Mouse (Mus musculus) midbrain, embryonic 15.5 days (tissue): ENCODE data around the gene Btaf1. TPM values are rescaled to one million over a fixed set of nuclear protein-coding genes. Genes with fewer than 3 reads are reported as not detected.

ENCODE experiments used
- ATAC-seq: fragments of 200-750 bp; cut with Nextera tagmentation; replicated peaks from 2 replicates; pipeline ENCODE4 v1.8.0; 2017; ENCODE audit warnings: moderate TSS enrichment
- H3K27ac ChIP-seq: fragments of 300-500 bp; sonication (generic); 2 replicates; pipeline ENCODE4 v1.5.1; 2015; ENCODE audit warnings: mild to moderate bottlenecking, inconsistent platforms
- H3K27me3 ChIP-seq: fragments of 300-500 bp; sonication (generic); replicated peaks from 2 replicates; pipeline ENCODE4 v1.6.1; 2015; ENCODE audit warnings: inconsistent platforms
- H3K36me3 ChIP-seq: fragments of 300-500 bp; sonication (generic); replicated peaks from 2 replicates; pipeline ENCODE4 v1.6.1; 2015; ENCODE audit warnings: inconsistent platforms
- H3K4me1 ChIP-seq: fragments of 300-500 bp; sonication (generic); 2 replicates; pipeline ENCODE4 v1.6.1; 2015; ENCODE audit warnings: inconsistent platforms
- H3K4me2 ChIP-seq: fragments of 300-500 bp; sonication (generic); 2 replicates; pipeline ENCODE4 v1.6.1; 2015; ENCODE audit warnings: inconsistent platforms, mild to moderate bottlenecking, moderate library complexity
- H3K4me3 ChIP-seq: fragments of 300-500 bp; sonication (generic); 2 replicates; pipeline ENCODE4 v1.5.1; 2015; ENCODE audit warnings: mild to moderate bottlenecking, inconsistent platforms
- H3K9ac ChIP-seq: fragments of 300-500 bp; sonication (generic); 2 replicates; pipeline ENCODE4 v1.6.1; 2015; ENCODE audit warnings: mild to moderate bottlenecking, inconsistent platforms
- H3K9me3 ChIP-seq: fragments of 300-500 bp; sonication (generic); 2 replicates; pipeline ENCODE4 v1.6.1; 2016; ENCODE audit warnings: inconsistent platforms
- WGBS: fragments of 180-500 bp; shearing (Covaris S2); methylation state at CpG from one replicate; pipeline ENCODE4 v1.1.7; 2015; ENCODE audit warnings: mixed read lengths; 5-methylcytosine and 5-hydroxymethylcytosine counted together
- polyA plus RNA-seq: library from polyadenylated mRNA; unstranded; fragments of >200 nt; fragmentation: Nextera tagmentation; extraction: Ambion mirVana; gene quantifications from 2 replicates; pipeline ENCODE4 v1.2.1, GENCODE M21; 2015

Gene Btaf1
- polyA plus RNA-seq, result 9.3 and 10.2 TPM in 2 replicates

GRCm38 (mm10) chr19:36925671-36926552 lies at the start of gene Btaf1:
TSS of gene Btaf1 (plus strand) at chr19:36926079.
- peak; percentile 98 for ATAC-seq
- H3K27me3 ChIP-seq, result no peaks in the 10 kb centered on the region
- H3K4me1 ChIP-seq, result peaks cover 26% of the 10 kb centered on the region
- peak within 1 kb of the TSS; percentile 92 for H3K27ac ChIP-seq
- under 1% methylated on average over 84 of the region's 98 CpGs for WGBS
- H3K4me3 ChIP-seq, result peak within 1 kb of the TSS; percentile 95
- peak within 1 kb of the TSS; percentile 92 for H3K9ac ChIP-seq
- H3K36me3 ChIP-seq, result no peaks in the 10 kb centered on the region
- H3K9me3 ChIP-seq, result no peaks in the 10 kb centered on the region
- H3K4me2 ChIP-seq, result peak within 1 kb of the TSS; percentile 74

- no peak for ATAC-seq
- Histone ChIP-seq H3K4me3 (no peak overlapping the region), H3K4me2 (no peak overlapping the region), H3K4me1 (no peaks in the 10 kb centered on the region), H3K9ac (no peak overlapping the region), H3K27me3 (no peaks in the 10 kb centered on the region), H3K9me3 (no peaks in the 10 kb centered on the region), H3K36me3 (peaks cover 67% of the 10 kb centered on the region), H3K27ac (no peak overlapping the region)
Measured at GRCm38 (mm10) chr19:36877329-36877728, 48.5 kb upstream of the Btaf1 start.

- H3K27ac ChIP-seq, result no peak overlapping the region
- no peak for ATAC-seq
- peaks cover 61% of the 10 kb centered on the region for H3K36me3 ChIP-seq
- H3K9ac ChIP-seq, result no peak overlapping the region
- no peaks in the 10 kb centered on the region for H3K27me3 ChIP-seq
- H3K4me3 ChIP-seq, result no peak overlapping the region
- no peaks in the 10 kb centered on the region for H3K4me1 ChIP-seq
- H3K9me3 ChIP-seq, result no peaks in the 10 kb centered on the region
- WGBS, result 79% methylated on average over 11 of the region's 11 CpGs
- H3K4me2 ChIP-seq, result no peak overlapping the region
Measured at GRCm38 (mm10) chr19:36878743-36879495, 47.0 kb upstream of the Btaf1 start.

- Histone ChIP-seq H3K4me1 (no peaks in the 10 kb centered on the region), H3K27ac (no peak overlapping the region), H3K27me3 (no peaks in the 10 kb centered on the region), H3K4me2 (no peak overlapping the region), H3K4me3 (no peak overlapping the region), H3K9ac (no peak overlapping the region), H3K36me3 (peaks cover 60% of the 10 kb centered on the region), H3K9me3 (no peaks in the 10 kb centered on the region)
- ATAC-seq, result no peak
- 76% methylated on average over 6 of the region's 6 CpGs for WGBS
Measured at GRCm38 (mm10) chr19:36883119-36883518, 42.8 kb upstream of the Btaf1 start.

GRCm38 (mm10) chr19:36886316-36886715 lies 39.6 kb upstream of the Btaf1 start:
- no peak overlapping the region for H3K4me2 ChIP-seq
- WGBS, result 78% methylated on average over 2 of the region's 2 CpGs
- H3K9me3 ChIP-seq, result no peaks in the 10 kb centered on the region
- no peak overlapping the region for H3K27ac ChIP-seq
- no peaks in the 10 kb centered on the region for H3K27me3 ChIP-seq
- no peaks in the 10 kb centered on the region for H3K4me1 ChIP-seq
- H3K4me3 ChIP-seq, result no peak overlapping the region
- no peak overlapping the region for H3K9ac ChIP-seq
- peaks cover 62% of the 10 kb centered on the region for H3K36me3 ChIP-seq
- ATAC-seq, result no peak

GRCm38 (mm10) chr19:36887706-36888105 lies 38.2 kb upstream of the Btaf1 start:
- Histone ChIP-seq H3K36me3 (peaks cover 57% of the 10 kb centered on the region), H3K4me3 (no peak overlapping the region), H3K4me1 (no peaks in the 10 kb centered on the region), H3K27ac (no peak overlapping the region), H3K9me3 (no peaks in the 10 kb centered on the region), H3K9ac (no peak overlapping the region), H3K4me2 (no peak overlapping the region), H3K27me3 (no peaks in the 10 kb centered on the region)
- ATAC-seq, result no peak
- 50% methylated on average over 3 of the region's 3 CpGs for WGBS

GRCm38 (mm10) chr19:36891746-36892145 lies 34.1 kb upstream of the Btaf1 start:
- Histone ChIP-seq H3K27ac (no peak overlapping the region), H3K27me3 (no peaks in the 10 kb centered on the region), H3K4me1 (peaks cover 7% of the 10 kb centered on the region), H3K9me3 (no peaks in the 10 kb centered on the region), H3K36me3 (peaks cover 53% of the 10 kb centered on the region), H3K4me2 (no peak overlapping the region), H3K9ac (no peak overlapping the region), H3K4me3 (no peak overlapping the region)
- 98% methylated on average over 3 of the region's 3 CpGs for WGBS
- no peak for ATAC-seq

GRCm38 (mm10) chr19:36896791-36897569 lies 28.9 kb upstream of the Btaf1 start:
- WGBS, result 5% methylated on average over 10 of the region's 10 CpGs
- Histone ChIP-seq H3K9ac (no peak overlapping the region; the same call in 1 of the 2 replicates), H3K4me3 (no peak overlapping the region), H3K9me3 (no peaks in the 10 kb centered on the region), H3K4me2 (no peak overlapping the region), H3K36me3 (peaks cover 18% of the 10 kb centered on the region; the same call in 1 of the 2 replicates), H3K27ac (peak overlapping the region; percentile 75), H3K27me3 (no peaks in the 10 kb centered on the region), H3K4me1 (peaks cover 12% of the 10 kb centered on the region)
- ATAC-seq, result peak; percentile 79

- Histone ChIP-seq H3K9ac (no peak overlapping the region), H3K36me3 (peaks cover 17% of the 10 kb centered on the region; the same call in 1 of the 2 replicates), H3K4me2 (no peak overlapping the region), H3K4me3 (no peak overlapping the region), H3K4me1 (peaks cover 12% of the 10 kb centered on the region), H3K27me3 (no peaks in the 10 kb centered on the region), H3K9me3 (no peaks in the 10 kb centered on the region), H3K27ac (no peak overlapping the region; the same call in 1 of the 2 replicates)
- 44% methylated on average over 9 of the region's 9 CpGs for WGBS
- ATAC-seq, result peak; percentile 10; the same call in 1 of the 2 replicates
Measured at GRCm38 (mm10) chr19:36897778-36898177, 28.1 kb upstream of the Btaf1 start.

GRCm38 (mm10) chr19:36903377-36903776 lies 22.5 kb upstream of the Btaf1 start:
- Histone ChIP-seq H3K4me1 (peaks cover 9% of the 10 kb centered on the region), H3K27me3 (no peaks in the 10 kb centered on the region), H3K27ac (peak overlapping the region; percentile 79), H3K9ac (0 out of 2 replicates have a peak overlapping the region, but pooled peaks have one; percentile 58), H3K4me3 (peak overlapping the region; percentile 42), H3K9me3 (no peaks in the 10 kb centered on the region), H3K4me2 (peak overlapping the region; percentile 57), H3K36me3 (no peaks in the 10 kb centered on the region)
- 25% methylated on average over 7 of the region's 7 CpGs for WGBS
- ATAC-seq, result peak; percentile 51; the same call in 1 of the 2 replicates

GRCm38 (mm10) chr19:36904211-36905007 lies 21.5 kb upstream of the Btaf1 start:
- H3K4me2 ChIP-seq, result peak overlapping the region; percentile 57
- under 1% methylated on average over 41 of the region's 41 CpGs for WGBS
- peaks cover 9% of the 10 kb centered on the region for H3K4me1 ChIP-seq
- peak; percentile 92 for ATAC-seq
- H3K36me3 ChIP-seq, result no peaks in the 10 kb centered on the region
- no peaks in the 10 kb centered on the region for H3K27me3 ChIP-seq
- H3K27ac ChIP-seq, result peak overlapping the region; percentile 79
- H3K9ac ChIP-seq, result peak overlapping the region; percentile 58
- H3K9me3 ChIP-seq, result no peaks in the 10 kb centered on the region
- H3K4me3 ChIP-seq, result peak overlapping the region; percentile 42
